Mouse (Mus musculus) erythroblast, embryonic 14.5 days (primary cell): Measurements from ENCODE around the gene Elf2.

Experiments used
- GATA1 ChIP-seq: IDR thresholded peaks from 2 replicates; pipeline ENCODE4 v1.6.1; 2012; ENCODE audit warnings: low read length, inconsistent platforms, mixed read lengths
- TAL1 ChIP-seq: IDR thresholded peaks from 3 replicates; pipeline ENCODE4 v1.6.1; 2012; ENCODE audit warnings: low read length, inconsistent platforms, mixed read lengths

GRCm38 (mm10) chr3:51350806-51351205 lies 10.3 kb upstream of the Elf2 start:
- TF ChIP-seq GATA1 (no peak), TAL1 (no peak)
